Mouse (Mus musculus): Measurements from ENCODE around the gene Ggta1.

- no peak for TF ChIP-seq CTCF (conservative IDR thresholded peaks at IDR 0.05; ENCODE audit: insufficient read depth, insufficient read length, low read depth, low read length)
- TF ChIP-seq POLR2A (IDR thresholded peaks at IDR 0.05; ENCODE audit: low read depth, low read length), result no peak
Observed at GRCm38 (mm10) chr2:35385441-35385871, 77.6 kb downstream of the Ggta1 start.
